Mouse (Mus musculus) ES-E14 (cell line): Measurements from ENCODE around the gene Fkbpl.

Experiments used
- MAFK ChIP-seq: IDR thresholded peaks from 2 replicates; pipeline ENCODE4 v1.6.1; 2014; ENCODE audit warnings: mild to moderate bottlenecking, low read depth, low read length, inconsistent platforms; ENCODE audit not compliant: insufficient read depth
- ZC3H11A ChIP-seq: IDR thresholded peaks from 2 replicates; pipeline ENCODE4 v1.6.1; 2012; ENCODE audit warnings: low read depth, mild to moderate bottlenecking, inconsistent platforms, low read length, borderline replicate concordance

DNA sequence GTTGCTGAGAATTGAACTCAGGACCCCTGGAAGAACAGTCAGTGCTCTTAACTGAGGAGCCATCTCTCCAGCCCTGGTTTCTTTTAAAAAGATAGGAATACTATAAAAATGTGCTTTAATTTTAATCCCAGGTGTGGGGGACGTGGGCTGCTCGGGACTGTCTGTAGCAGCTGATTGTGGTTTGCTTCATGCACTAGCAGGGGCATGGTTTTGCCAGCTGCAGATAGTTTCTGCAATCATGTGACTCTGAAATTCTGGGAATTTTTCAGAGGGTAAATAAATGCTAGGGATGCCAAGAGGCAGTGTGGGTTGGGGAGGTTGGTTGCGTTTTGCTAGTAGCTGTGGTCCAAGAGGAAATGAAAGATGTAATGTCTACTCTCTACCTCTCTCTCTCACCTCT is 2.6 kb upstream of the Fkbpl start:
- TF ChIP-seq MAFK (no peak), ZC3H11A (no peak)
